Mouse (Mus musculus) ovary, adult 2 months (tissue): ENCODE results near the gene Plin5. TPM values are rescaled to one million over a fixed set of nuclear protein-coding genes. Genes with fewer than 3 reads are reported as not detected.

Experiments used
- polyA plus RNA-seq: library from polyadenylated mRNA; depleted of rRNA; stranded (reverse); fragments of >200 nt; gene quantifications from 2 replicates; pipeline ENCODE4 v1.2.3, GENCODE M21; 2012; rRNA removed

Plin5 gene
- polyA plus RNA-seq = 19.0 and 42.0 TPM in 2 replicates

GRCm38 (mm10) chr17:56117251-56117710 is at the start of gene Plin5:
Plin5 (minus strand) TSS chr17:56117596.

GRCm38 (mm10) chr17:56162231-56162774 is 44.9 kb upstream of the Plin5 start, which contains the start of gene Tnfaip8l1:
Tnfaip8l1 (plus strand) TSS chr17:56162477.

GRCm38 (mm10) chr17:56139858-56140595 is 22.6 kb upstream of the Plin5 start, which contains the start of gene Sema6b:
Sema6b (minus strand) TSS chr17:56140343.

GRCm38 (mm10) chr17:56121826-56122225 is 4.4 kb upstream of the Plin5 start, which contains the start of gene Lrg1:
Lrg1 (minus strand) TSS chr17:56122001.

GRCm38 (mm10) chr17:56109219-56110051 is 8.0 kb downstream of the Plin5 start, which contains the start of gene Plin4:
Plin4 (minus strand) TSS chr17:56109803.

GRCm38 (mm10) chr17:56078880-56079795 is 38.3 kb downstream of the Plin5 start, which contains the start of gene Hdgfl2:
Hdgfl2 (plus strand) TSS chr17:56079634.

GRCm38 (mm10) chr17:56074827-56075208 is 42.6 kb downstream of the Plin5 start, which contains the start of gene Ubxn6:
Ubxn6 (minus strand) TSS chr17:56075028.

Other genes starting within 250 kb of the Plin5 start
- gene Zfp119a, start 238.7 kb downstream of the Plin5 start, polyA plus RNA-seq = 0.17 and 0.26 TPM in 2 replicates
- gene Zfp959, start 225.5 kb downstream of the Plin5 start, polyA plus RNA-seq = 0.54 and 1.1 TPM in 2 replicates
- gene Zfp119b, start 168.1 kb downstream of the Plin5 start, polyA plus RNA-seq = 0.09 and 0.15 TPM in 2 replicates
- 5.9 and 6.5 TPM in 2 replicates for gene Ebi3, start 165.0 kb downstream of the Plin5 start, polyA plus RNA-seq
- gene Yju2, start 158.5 kb downstream of the Plin5 start, polyA plus RNA-seq = 12.5 and 12.9 TPM in 2 replicates
- gene Shd, start 147.1 kb downstream of the Plin5 start, polyA plus RNA-seq = 5.9 and 7.1 TPM in 2 replicates
- gene Fsd1, start 131.1 kb downstream of the Plin5 start, polyA plus RNA-seq = 4.5 and 4.8 TPM in 2 replicates
- gene Stap2, start 112.0 kb downstream of the Plin5 start, polyA plus RNA-seq = 19.2 and 21.4 TPM in 2 replicates
- gene Mpnd, start 111.9 kb downstream of the Plin5 start, polyA plus RNA-seq = 270 and 333 TPM in 2 replicates
- gene Sh3gl1, start 81.0 kb downstream of the Plin5 start, polyA plus RNA-seq = 126 and 128 TPM in 2 replicates
- gene Chaf1a, start 77.2 kb downstream of the Plin5 start, polyA plus RNA-seq = 7.5 and 9.6 TPM in 2 replicates
- gene Ubxn6, start 42.6 kb downstream of the Plin5 start, polyA plus RNA-seq = 58.5 and 83.0 TPM in 2 replicates
- gene Hdgfl2, start 38.0 kb downstream of the Plin5 start, polyA plus RNA-seq = 52.3 and 75.6 TPM in 2 replicates
- 206 and 215 TPM in 2 replicates for gene Plin4, start 7.8 kb downstream of the Plin5 start, polyA plus RNA-seq
- gene Lrg1, start 4.4 kb upstream of the Plin5 start, polyA plus RNA-seq = 76.6 and 100 TPM in 2 replicates
- 15.5 and 19.9 TPM in 2 replicates for gene Sema6b, start 22.7 kb upstream of the Plin5 start, polyA plus RNA-seq
- 9.7 and 10.3 TPM in 2 replicates for gene Tnfaip8l1, start 44.9 kb upstream of the Plin5 start, polyA plus RNA-seq
- gene Mydgf, start 66.3 kb upstream of the Plin5 start, polyA plus RNA-seq = 124 and 131 TPM in 2 replicates
- gene Dpp9, start 101.3 kb upstream of the Plin5 start, polyA plus RNA-seq = 58.6 and 59.5 TPM in 2 replicates
- gene Fem1a, start 139.2 kb upstream of the Plin5 start, polyA plus RNA-seq = 39.9 and 52.7 TPM in 2 replicates
- 29.8 and 32.7 TPM in 2 replicates for gene Ticam1, start 159.2 kb upstream of the Plin5 start, polyA plus RNA-seq
- gene Plin3, start 175.3 kb upstream of the Plin5 start, polyA plus RNA-seq = 53.2 and 60.7 TPM in 2 replicates
- not detected in 2 replicates for gene Arrdc5, start 182.7 kb upstream of the Plin5 start, polyA plus RNA-seq
- gene Uhrf1, start 185.7 kb upstream of the Plin5 start, polyA plus RNA-seq = 30.6 and 42.8 TPM in 2 replicates
- 75.5 and 81.9 TPM in 2 replicates for gene Kdm4b, start 208.5 kb upstream of the Plin5 start, polyA plus RNA-seq